Mouse (Mus musculus) neural tube, embryonic 11.5 days (tissue): ENCODE data around the gene Tbc1d1. TPM values are rescaled to one million over a fixed set of nuclear protein-coding genes. Genes with fewer than 3 reads are reported as not detected.

Source experiments
- ATAC-seq: fragments of 200-750 bp; cut with Nextera tagmentation; 2 replicates; pipeline ENCODE4 v1.8.0; 2017; ENCODE audit warnings: moderate number of reproducible peaks, mild to moderate bottlenecking, moderate TSS enrichment, moderate library complexity; ENCODE audit not compliant: insufficient read depth, low FRiP score, low TSS enrichment
- DNase-seq: peaks from one replicate; pipeline ENCODE4 v3.0.0-alpha.2; 2015; ENCODE audit warnings: low spot score
- H3K27ac ChIP-seq: fragments of 300-500 bp; sonication (generic); 2 replicates; pipeline ENCODE4 v1.5.1; 2014; ENCODE audit warnings: low read depth, mild to moderate bottlenecking, low read length
- H3K27me3 ChIP-seq: fragments of 300-500 bp; sonication (generic); 2 replicates; pipeline ENCODE4 v1.6.1; 2014; ENCODE audit warnings: mild to moderate bottlenecking, low read length, mixed read lengths; ENCODE audit not compliant: control insufficient read depth, insufficient read depth
- H3K36me3 ChIP-seq: fragments of 300-500 bp; sonication (generic); 2 replicates; pipeline ENCODE4 v1.6.1; 2014; ENCODE audit warnings: mild to moderate bottlenecking, low read length, moderate library complexity, mixed read lengths; ENCODE audit not compliant: control insufficient read depth, insufficient read depth
- H3K4me1 ChIP-seq: fragments of 300-500 bp; sonication (generic); 2 replicates; pipeline ENCODE4 v1.6.1; 2014; ENCODE audit warnings: low read length, mixed read lengths; ENCODE audit not compliant: control insufficient read depth, insufficient read depth
- H3K4me2 ChIP-seq: fragments of 300-500 bp; sonication (generic); 2 replicates; pipeline ENCODE4 v1.6.1; 2014; ENCODE audit warnings: low read depth, mild to moderate bottlenecking, moderate library complexity
- H3K4me3 ChIP-seq: fragments of 300-500 bp; sonication (generic); 2 replicates; pipeline ENCODE4 v1.5.1; 2014; ENCODE audit warnings: low read depth, low read length
- H3K9ac ChIP-seq: fragments of 300-500 bp; sonication (generic); 2 replicates; pipeline ENCODE4 v1.6.1; 2014; ENCODE audit warnings: mild to moderate bottlenecking, low read length
- H3K9me3 ChIP-seq: fragments of 300-500 bp; sonication (generic); 2 replicates; pipeline ENCODE4 v1.6.1; 2016; ENCODE audit warnings: low read length; ENCODE audit not compliant: control insufficient read depth
- WGBS: fragments of 180-500 bp; shearing (Covaris S2); extraction: QIAGEN DNeasy Blood & Tissue Kit; methylation state at CpG from one replicate; pipeline ENCODE4 v1.1.7; 2014; 5-methylcytosine and 5-hydroxymethylcytosine counted together
- polyA plus RNA-seq: library from polyadenylated mRNA; unstranded; fragments of >200 nt; fragmentation: Nextera tagmentation; extraction: Ambion mirVana; gene quantifications from 2 replicates; pipeline ENCODE4 v1.2.1, GENCODE M21; 2014

Gene Tbc1d1
- polyA plus RNA-seq: 32.4 and 33.3 TPM in 2 replicates

- Histone ChIP-seq H3K36me3 (no peaks in the 10 kb centered on the region), H3K4me2 (no peak within 1 kb of the TSS), H3K4me3 (no peak within 1 kb of the TSS), H3K27ac (no peak within 1 kb of the TSS), H3K9ac (no peak within 1 kb of the TSS), H3K27me3 (peaks cover 22% of the 10 kb centered on the region), H3K9me3 (no peaks in the 10 kb centered on the region), H3K4me1 (peaks cover 5% of the 10 kb centered on the region; the same call in 1 of the 2 replicates)
- ATAC-seq (no peak), DNase-seq (peak; percentile 40)
- WGBS: 44% methylated on average over 11 of the region's 11 CpGs
Measured at GRCm38 (mm10) chr5:64155861-64156550, at the start of gene Tbc1d1. Tbc1d1 (plus strand) TSS chr5:64156305.

DNA sequence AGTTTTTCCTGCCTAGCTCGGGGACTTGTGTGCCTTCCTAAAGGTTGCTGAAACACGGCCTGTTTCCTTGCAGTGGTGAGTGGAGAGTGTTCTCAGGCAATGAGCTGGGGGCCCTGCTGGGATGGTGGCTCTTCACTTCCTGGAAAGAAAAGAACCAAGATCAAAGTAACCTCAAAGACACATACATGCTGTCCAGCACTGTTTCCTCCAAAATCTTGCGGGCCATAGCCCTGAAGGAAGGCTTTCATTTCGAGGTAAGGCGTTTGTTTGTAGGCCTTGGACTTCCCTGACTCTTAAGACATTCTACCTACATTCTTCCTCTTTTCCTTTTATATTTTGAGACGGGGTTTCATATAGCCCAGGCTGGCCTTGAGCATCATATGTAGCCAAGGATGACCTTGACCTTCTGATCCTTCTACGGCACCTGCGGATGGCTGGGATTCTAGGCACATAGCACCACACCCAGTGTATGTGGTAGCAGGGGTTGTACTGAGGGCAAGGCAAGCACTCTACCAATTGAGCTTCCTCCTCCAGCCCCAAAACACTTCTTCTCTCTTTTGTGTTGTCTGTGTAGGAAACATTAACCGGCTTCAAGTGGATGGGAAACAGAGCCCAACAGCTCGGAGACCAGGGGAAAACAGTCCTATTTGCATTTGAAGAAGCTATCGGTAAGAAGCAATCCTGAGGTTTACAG lies 48.4 kb upstream of the Tbc1d1 start:
- DNase-seq (no peak), ATAC-seq (no peak)
- no peak overlapping the region for H3K4me3 ChIP-seq
- no peaks in the 10 kb centered on the region for H3K9me3 ChIP-seq
- no peak overlapping the region for H3K9ac ChIP-seq
- H3K4me1 ChIP-seq: no peaks in the 10 kb centered on the region
- H3K4me2 ChIP-seq: no peak overlapping the region
- peaks cover 6% of the 10 kb centered on the region for H3K36me3 ChIP-seq
- H3K27ac ChIP-seq: no peak overlapping the region
- WGBS: 89% methylated on average over 11 of the region's 11 CpGs
- no peaks in the 10 kb centered on the region for H3K27me3 ChIP-seq

GRCm38 (mm10) chr5:64109217-64109616 lies 46.9 kb upstream of the Tbc1d1 start:
- Histone ChIP-seq H3K4me1 (no peaks in the 10 kb centered on the region), H3K36me3 (peaks cover 9% of the 10 kb centered on the region), H3K4me2 (no peak overlapping the region), H3K4me3 (no peak overlapping the region), H3K9ac (no peak overlapping the region), H3K27me3 (no peaks in the 10 kb centered on the region), H3K27ac (no peak overlapping the region), H3K9me3 (no peaks in the 10 kb centered on the region)
- DNase-seq (no peak), ATAC-seq (no peak)
- 74% methylated on average over 3 of the region's 3 CpGs for WGBS

DNA sequence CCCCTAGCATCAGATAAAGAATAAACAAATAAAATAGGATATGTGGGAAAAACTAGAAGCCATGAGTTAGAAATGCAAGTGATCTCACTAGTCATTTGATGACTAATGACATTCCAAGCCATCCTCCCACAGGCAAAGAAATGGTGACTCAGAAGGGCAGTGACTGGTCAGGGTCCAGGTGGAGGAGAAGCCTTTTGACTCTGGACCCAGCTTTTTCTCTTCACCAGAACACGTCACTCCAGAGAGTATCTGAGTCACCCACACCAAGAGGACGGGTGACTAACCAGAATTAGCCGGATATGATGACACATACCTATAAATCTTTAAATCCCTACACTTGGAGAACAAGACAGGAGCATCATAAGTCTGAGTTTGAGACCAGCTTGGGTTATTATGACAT lies 43.7 kb upstream of the Tbc1d1 start:
- no peaks in the 10 kb centered on the region for H3K9me3 ChIP-seq
- H3K4me2 ChIP-seq: no peak overlapping the region
- H3K27ac ChIP-seq: no peak overlapping the region
- DNase-seq (no peak), ATAC-seq (no peak)
- no peaks in the 10 kb centered on the region for H3K4me1 ChIP-seq
- WGBS: 92% methylated on average over 3 of the region's 3 CpGs
- H3K36me3 ChIP-seq: peaks cover 10% of the 10 kb centered on the region
- H3K9ac ChIP-seq: no peak overlapping the region
- no peaks in the 10 kb centered on the region for H3K27me3 ChIP-seq
- H3K4me3 ChIP-seq: no peak overlapping the region

- H3K9ac ChIP-seq: no peak overlapping the region
- H3K27me3 ChIP-seq: no peaks in the 10 kb centered on the region
- no peak overlapping the region for H3K4me3 ChIP-seq
- ATAC-seq (no peak), DNase-seq (no peak)
- H3K4me1 ChIP-seq: no peaks in the 10 kb centered on the region
- H3K4me2 ChIP-seq: no peak overlapping the region
- H3K27ac ChIP-seq: no peak overlapping the region
- H3K36me3 ChIP-seq: peaks cover 8% of the 10 kb centered on the region
- 93% methylated on average over 6 of the region's 6 CpGs for WGBS
- no peaks in the 10 kb centered on the region for H3K9me3 ChIP-seq
Measured at GRCm38 (mm10) chr5:64114210-64114609, 41.9 kb upstream of the Tbc1d1 start.

DNA sequence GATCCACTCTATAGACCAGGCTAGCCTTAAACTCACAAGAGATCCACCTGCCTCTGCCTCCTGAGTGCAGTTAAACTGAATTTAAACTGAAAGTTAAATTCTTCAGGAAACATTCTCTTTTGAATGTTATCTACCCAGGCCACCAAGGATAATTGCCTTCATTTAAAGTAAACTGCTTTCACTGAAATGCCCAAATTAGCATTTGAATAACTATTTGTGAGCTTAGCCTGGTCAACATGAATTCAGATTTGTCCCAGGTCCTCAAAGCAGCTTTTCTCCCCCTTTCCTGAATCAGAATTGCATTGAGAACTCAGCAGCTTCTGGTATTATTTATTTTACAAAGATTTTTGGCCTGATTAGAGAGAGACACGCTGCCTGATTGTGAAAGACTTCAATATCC lies 38.9 kb upstream of the Tbc1d1 start:
- Histone ChIP-seq H3K9me3 (no peaks in the 10 kb centered on the region), H3K4me2 (no peak overlapping the region), H3K9ac (no peak overlapping the region), H3K4me3 (no peak overlapping the region), H3K27ac (no peak overlapping the region), H3K4me1 (no peaks in the 10 kb centered on the region), H3K27me3 (no peaks in the 10 kb centered on the region), H3K36me3 (peaks cover 6% of the 10 kb centered on the region)
- WGBS: 67% methylated on average over 1 of the region's 1 CpGs
- DNase-seq (no peak), ATAC-seq (no peak)

DNA sequence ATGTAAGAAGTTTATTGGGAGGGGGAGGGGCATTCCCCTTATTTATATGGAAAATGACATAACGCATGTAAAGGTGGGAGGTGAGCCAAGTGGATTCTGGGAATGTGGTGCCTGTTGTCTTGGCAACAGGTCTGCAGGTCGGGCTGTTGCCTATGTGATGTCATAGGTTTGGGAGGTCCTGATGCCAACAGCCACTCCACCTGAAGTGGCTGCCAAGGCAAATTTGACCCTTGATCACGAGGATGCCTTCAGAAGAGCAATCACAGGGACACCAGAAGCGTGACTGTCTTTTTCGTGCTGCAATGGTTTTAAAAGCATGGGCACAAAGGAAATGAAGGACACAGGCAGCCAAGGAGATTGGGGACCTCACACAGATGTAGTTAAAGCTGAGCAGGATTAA lies 30.3 kb upstream of the Tbc1d1 start:
- no peaks in the 10 kb centered on the region for H3K4me1 ChIP-seq
- no peak for DNase-seq
- H3K27ac ChIP-seq: no peak overlapping the region
- ATAC-seq: no peak
- no peaks in the 10 kb centered on the region for H3K36me3 ChIP-seq
- H3K4me3 ChIP-seq: no peak overlapping the region
- H3K4me2 ChIP-seq: no peak overlapping the region
- H3K27me3 ChIP-seq: no peaks in the 10 kb centered on the region
- 79% methylated on average over 5 of the region's 5 CpGs for WGBS
- H3K9me3 ChIP-seq: no peaks in the 10 kb centered on the region
- no peak overlapping the region for H3K9ac ChIP-seq

GRCm38 (mm10) chr5:64131550-64131949 lies 24.6 kb upstream of the Tbc1d1 start:
- H3K27ac ChIP-seq: no peak overlapping the region
- H3K9me3 ChIP-seq: no peaks in the 10 kb centered on the region
- 66% methylated on average over 5 of the region's 5 CpGs for WGBS
- no peaks in the 10 kb centered on the region for H3K27me3 ChIP-seq
- no peak overlapping the region for H3K9ac ChIP-seq
- ATAC-seq (no peak), DNase-seq (no peak)
- H3K4me1 ChIP-seq: no peaks in the 10 kb centered on the region
- no peak overlapping the region for H3K4me3 ChIP-seq
- H3K4me2 ChIP-seq: no peak overlapping the region
- H3K36me3 ChIP-seq: no peaks in the 10 kb centered on the region

DNA sequence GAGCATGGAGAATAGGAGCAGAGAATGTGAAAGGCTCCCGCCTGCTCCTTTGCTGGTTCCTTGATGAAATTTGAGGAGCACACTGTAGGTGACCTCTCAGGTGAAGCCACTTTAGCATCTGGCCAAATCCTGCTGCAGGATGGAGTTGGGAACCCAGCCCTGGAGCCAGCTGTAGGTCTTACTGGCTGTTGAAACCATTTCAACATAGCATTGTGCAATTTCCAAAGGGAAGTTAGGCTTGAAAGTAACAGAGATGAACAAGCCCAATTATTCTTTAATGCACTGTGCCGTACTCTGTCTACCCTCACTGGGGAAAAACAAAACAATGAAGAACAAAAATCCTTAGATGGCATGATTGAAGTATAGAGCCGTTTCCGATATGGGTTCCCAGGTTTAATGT lies 22.2 kb upstream of the Tbc1d1 start:
- H3K9ac ChIP-seq: no peak overlapping the region
- H3K4me3 ChIP-seq: no peak overlapping the region
- DNase-seq (no peak), ATAC-seq (no peak)
- H3K4me1 ChIP-seq: no peaks in the 10 kb centered on the region
- no peaks in the 10 kb centered on the region for H3K9me3 ChIP-seq
- no peaks in the 10 kb centered on the region for H3K27me3 ChIP-seq
- no peak overlapping the region for H3K4me2 ChIP-seq
- 90% methylated on average over 4 of the region's 4 CpGs for WGBS
- no peak overlapping the region for H3K27ac ChIP-seq
- no peaks in the 10 kb centered on the region for H3K36me3 ChIP-seq
